Mouse (Mus musculus): ENCODE results near the gene Gm10135. TPM values are rescaled to one million over a fixed set of nuclear protein-coding genes. Genes with fewer than 3 reads are reported as not detected.

The Gm10135 gene
- not detected for polyA plus RNA-seq (2017; shearing (Covaris generic))

DNA sequence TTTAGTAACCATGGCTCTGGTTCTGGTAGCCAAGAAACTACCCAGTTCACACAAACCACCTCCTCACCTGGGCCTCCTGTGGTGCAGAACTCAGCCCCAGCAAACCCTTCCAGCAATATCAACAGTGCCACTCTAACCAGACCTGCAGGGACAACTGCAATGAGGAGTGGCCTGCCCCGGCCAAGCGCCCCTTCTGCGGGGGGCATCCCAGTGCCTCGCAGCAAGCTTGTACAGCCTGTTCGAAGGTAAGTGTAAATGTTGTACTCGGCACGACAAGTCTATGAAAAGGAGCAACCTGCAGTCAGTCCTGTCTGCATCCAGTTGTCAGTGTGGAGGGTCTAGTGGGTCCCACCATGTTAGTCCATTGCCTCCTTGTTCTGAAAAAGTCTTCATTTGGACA, at the start of gene Gm10135:
Gene Gm10135 (minus strand): TSS at position 101 of the 400 bp plus-strand sequence.

GRCm38 (mm10) chr5:73006784-73007581, 32.5 kb upstream of the Gm10135 start, which contains the start of gene Slc10a4:
Gene Slc10a4, plus strand, starts transcription at chr5:73006883.

Other genes with a start within 250 kb of the Gm10135 start
- gene Txk, start 221.9 kb downstream of the Gm10135 start, polyA plus RNA-seq (2017; shearing (Covaris generic)): 60.6 TPM
- gene Tec, start 106.2 kb downstream of the Gm10135 start, polyA plus RNA-seq (2017; shearing (Covaris generic)): 13.1 TPM
- gene Slain2, start 60.4 kb downstream of the Gm10135 start, polyA plus RNA-seq (2017; shearing (Covaris generic)): 8.0 TPM
- not detected for gene Slc10a4, start 32.2 kb upstream of the Gm10135 start, polyA plus RNA-seq (2017; shearing (Covaris generic))